Mouse (Mus musculus): Measurements from ENCODE around the gene Gorasp2. TPM values are rescaled to one million over a fixed set of nuclear protein-coding genes. Genes with fewer than 3 reads are reported as not detected.

The Gorasp2 gene
- polyA plus RNA-seq, 1 experiment = 337 TPM

- Histone ChIP-seq H3K4me1 (ENCODE audit: control insufficient read depth, insufficient read depth, low read length) (0 out of 2 replicates have a peak, but pooled peaks cover 6% of the 10 kb centered on the region), H3K36me3 (ENCODE audit: control insufficient read depth, insufficient read depth, low read length) (no peaks in the 10 kb centered on the region), H3K27ac (ENCODE audit: control insufficient read depth, insufficient read depth, low read depth, low read length) (no peak overlapping the region), H3K4me3 (ENCODE audit: control insufficient read depth, low read depth, low read length) (no peak overlapping the region), H3K27me3 (ENCODE audit: control insufficient read depth, insufficient read depth, low read length) (no peaks in the 10 kb centered on the region)
- no peak for TF ChIP-seq CTCF (IDR thresholded peaks at IDR 0.05; ENCODE audit: control insufficient read depth, insufficient read depth, insufficient replicate concordance, low read depth, low read length)
- TF ChIP-seq POLR2A (IDR thresholded peaks at IDR 0.05; ENCODE audit: control insufficient read depth, low read depth, low read length) = no peak
Observed at GRCm38 (mm10) chr2:70640968-70641367, 20.4 kb upstream of the Gorasp2 start.

DNA sequence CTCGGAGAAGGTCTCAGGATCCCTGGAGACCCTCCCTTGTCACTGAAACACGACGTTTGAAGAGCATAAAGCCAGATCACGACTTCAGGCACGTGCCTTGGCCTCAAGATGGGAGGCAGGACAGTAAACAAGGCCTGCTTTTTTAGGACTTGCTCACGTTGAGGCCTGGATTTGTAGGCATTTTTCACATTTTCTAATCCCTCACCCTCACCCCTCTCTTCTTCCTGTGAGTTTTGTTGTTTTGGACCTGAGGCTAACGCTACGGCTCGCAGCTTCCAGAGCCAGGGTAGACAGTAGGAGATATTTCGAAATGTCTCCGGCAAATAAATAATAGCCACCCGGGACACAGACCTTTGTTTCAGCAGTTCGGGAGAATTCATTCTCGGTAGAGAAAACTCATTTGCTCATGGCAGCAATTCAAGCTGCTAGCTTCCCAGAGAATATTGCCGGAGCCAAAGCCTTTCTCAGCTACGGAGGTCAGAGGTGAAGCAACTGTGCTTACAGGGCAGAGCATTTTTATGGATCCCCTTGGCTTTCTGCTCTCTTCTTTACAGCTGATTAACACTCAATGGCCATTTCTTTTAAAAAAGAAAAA lies 18.3 kb upstream of the Gorasp2 start:
- TF ChIP-seq POLR2A (IDR thresholded peaks at IDR 0.05; ENCODE audit: control insufficient read depth, low read depth, low read length) (no peak), CTCF (IDR thresholded peaks at IDR 0.05; ENCODE audit: control insufficient read depth, insufficient read depth, insufficient replicate concordance, low read depth, low read length) (no peak)

GRCm38 (mm10) chr2:70645266-70645780 lies 16.1 kb upstream of the Gorasp2 start:
- no peak for TF ChIP-seq POLR2A (IDR thresholded peaks at IDR 0.05; ENCODE audit: control insufficient read depth, low read depth, low read length)
- TF ChIP-seq CTCF (IDR thresholded peaks at IDR 0.05; ENCODE audit: control insufficient read depth, insufficient read depth, insufficient replicate concordance, low read depth, low read length) = no peak
- H3K27me3 ChIP-seq (ENCODE audit: control insufficient read depth, insufficient read depth, low read length) = no peaks in the 10 kb centered on the region
- no peak overlapping the region for H3K27ac ChIP-seq (ENCODE audit: control insufficient read depth, insufficient read depth, low read depth, low read length)
- 0 out of 2 replicates have a peak, but pooled peaks cover 6% of the 10 kb centered on the region for H3K4me1 ChIP-seq (ENCODE audit: control insufficient read depth, insufficient read depth, low read length)
- H3K4me3 ChIP-seq (ENCODE audit: control insufficient read depth, low read depth, low read length) = no peak overlapping the region
- H3K36me3 ChIP-seq (ENCODE audit: control insufficient read depth, insufficient read depth, low read length) = no peaks in the 10 kb centered on the region

More for the DNA sequence above, 18.3 kb upstream of the Gorasp2 start:
- Histone ChIP-seq H3K27me3 (ENCODE audit: control insufficient read depth, insufficient read depth, low read length) (no peaks in the 10 kb centered on the region), H3K36me3 (ENCODE audit: control insufficient read depth, insufficient read depth, low read length) (no peaks in the 10 kb centered on the region), H3K27ac (ENCODE audit: control insufficient read depth, insufficient read depth, low read depth, low read length) (no peak overlapping the region), H3K4me1 (ENCODE audit: control insufficient read depth, insufficient read depth, low read length) (0 out of 2 replicates have a peak, but pooled peaks cover 6% of the 10 kb centered on the region), H3K4me3 (ENCODE audit: control insufficient read depth, low read depth, low read length) (no peak overlapping the region)

DNA sequence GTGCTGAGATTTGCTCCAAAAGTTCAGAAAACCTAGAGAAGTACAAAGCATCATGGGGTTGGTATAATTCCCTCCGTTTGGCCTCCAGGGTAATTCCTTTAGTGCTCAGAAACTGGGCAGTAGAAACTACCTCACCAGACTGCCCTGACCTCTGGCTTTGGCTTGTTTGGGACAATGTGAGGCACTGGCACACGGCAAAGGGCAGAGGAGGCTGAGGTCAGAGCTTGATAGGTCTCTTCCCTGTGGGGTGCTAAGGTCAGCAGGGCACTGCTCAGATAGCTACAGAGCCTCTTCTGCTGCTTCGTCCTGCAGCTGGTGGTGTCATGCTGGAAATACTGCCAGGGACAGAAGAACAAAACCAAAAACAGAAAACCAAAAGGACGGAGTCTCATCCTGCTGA lies 13.7 kb upstream of the Gorasp2 start:
- TF ChIP-seq CTCF (IDR thresholded peaks at IDR 0.05; ENCODE audit: control insufficient read depth, insufficient read depth, insufficient replicate concordance, low read depth, low read length) = no peak
- no peak for TF ChIP-seq POLR2A (IDR thresholded peaks at IDR 0.05; ENCODE audit: control insufficient read depth, low read depth, low read length)
- Histone ChIP-seq H3K27ac (ENCODE audit: control insufficient read depth, insufficient read depth, low read depth, low read length) (no peak overlapping the region), H3K36me3 (ENCODE audit: control insufficient read depth, insufficient read depth, low read length) (no peaks in the 10 kb centered on the region), H3K27me3 (ENCODE audit: control insufficient read depth, insufficient read depth, low read length) (no peaks in the 10 kb centered on the region), H3K4me1 (ENCODE audit: control insufficient read depth, insufficient read depth, low read length) (0 out of 2 replicates have a peak, but pooled peaks cover 6% of the 10 kb centered on the region), H3K4me3 (ENCODE audit: control insufficient read depth, low read depth, low read length) (no peak overlapping the region)

DNA sequence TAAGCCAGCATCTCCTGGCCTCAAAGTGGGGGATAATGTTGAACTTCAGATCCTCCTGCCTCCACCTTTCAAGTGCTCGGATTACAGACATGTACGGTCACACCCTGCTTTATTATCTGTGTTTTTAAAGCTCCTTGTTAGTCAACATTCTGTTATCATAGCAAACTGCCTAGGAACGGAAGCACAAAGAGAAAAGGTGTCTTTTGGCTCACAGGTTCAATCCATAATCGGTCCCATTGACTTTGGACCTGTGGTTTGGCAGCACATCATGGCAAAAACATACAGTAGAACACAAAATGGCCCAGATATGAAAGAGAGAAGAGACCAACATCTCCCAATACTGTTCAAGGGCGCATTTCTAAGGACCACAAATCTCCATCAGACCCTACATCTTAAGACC lies 13.1 kb upstream of the Gorasp2 start:
- no peaks in the 10 kb centered on the region for H3K27me3 ChIP-seq (ENCODE audit: control insufficient read depth, insufficient read depth, low read length)
- no peak overlapping the region for H3K4me3 ChIP-seq (ENCODE audit: control insufficient read depth, low read depth, low read length)
- H3K4me1 ChIP-seq (ENCODE audit: control insufficient read depth, insufficient read depth, low read length) = 0 out of 2 replicates have a peak, but pooled peaks cover 3% of the 10 kb centered on the region
- TF ChIP-seq CTCF (IDR thresholded peaks at IDR 0.05; ENCODE audit: control insufficient read depth, insufficient read depth, insufficient replicate concordance, low read depth, low read length) (no peak), POLR2A (IDR thresholded peaks at IDR 0.05; ENCODE audit: control insufficient read depth, low read depth, low read length) (no peak)
- no peaks in the 10 kb centered on the region for H3K36me3 ChIP-seq (ENCODE audit: control insufficient read depth, insufficient read depth, low read length)
- H3K27ac ChIP-seq (ENCODE audit: control insufficient read depth, insufficient read depth, low read depth, low read length) = no peak overlapping the region

- Histone ChIP-seq H3K4me1 (ENCODE audit: control insufficient read depth, insufficient read depth, low read length) (no peaks in the 10 kb centered on the region), H3K27ac (ENCODE audit: control insufficient read depth, insufficient read depth, low read depth, low read length) (no peak overlapping the region), H3K36me3 (ENCODE audit: control insufficient read depth, insufficient read depth, low read length) (no peaks in the 10 kb centered on the region), H3K4me3 (ENCODE audit: control insufficient read depth, low read depth, low read length) (no peak overlapping the region), H3K27me3 (ENCODE audit: control insufficient read depth, insufficient read depth, low read length) (no peaks in the 10 kb centered on the region)
- TF ChIP-seq POLR2A (IDR thresholded peaks at IDR 0.05; ENCODE audit: control insufficient read depth, low read depth, low read length) (no peak), CTCF (IDR thresholded peaks at IDR 0.05; ENCODE audit: control insufficient read depth, insufficient read depth, insufficient replicate concordance, low read depth, low read length) (no peak)
Observed at GRCm38 (mm10) chr2:70649471-70649870, 11.9 kb upstream of the Gorasp2 start.

DNA sequence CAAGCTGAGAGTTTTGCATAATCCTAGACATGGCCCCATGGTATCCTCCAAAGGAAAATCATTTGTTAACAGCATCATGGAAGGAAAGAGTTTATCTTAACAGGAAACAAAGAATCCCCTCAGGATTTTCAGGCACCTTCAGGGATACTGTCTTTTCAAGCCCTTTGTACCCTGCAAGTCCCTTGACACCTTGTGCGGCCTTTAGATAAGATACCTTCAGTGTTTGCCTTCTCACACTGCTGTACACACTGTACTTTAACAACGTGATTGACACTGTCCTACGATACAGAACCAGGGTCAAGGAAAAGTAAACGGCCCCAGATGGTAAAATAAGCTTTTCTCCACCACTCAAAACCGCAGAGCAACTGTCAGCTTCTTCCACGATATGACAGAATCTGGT lies 9.6 kb upstream of the Gorasp2 start:
- no peaks in the 10 kb centered on the region for H3K4me1 ChIP-seq (ENCODE audit: control insufficient read depth, insufficient read depth, low read length)
- TF ChIP-seq CTCF (IDR thresholded peaks at IDR 0.05; ENCODE audit: control insufficient read depth, insufficient read depth, insufficient replicate concordance, low read depth, low read length) (no peak), POLR2A (IDR thresholded peaks at IDR 0.05; ENCODE audit: control insufficient read depth, low read depth, low read length) (no peak)
- H3K27me3 ChIP-seq (ENCODE audit: control insufficient read depth, insufficient read depth, low read length) = no peaks in the 10 kb centered on the region
- no peaks in the 10 kb centered on the region for H3K36me3 ChIP-seq (ENCODE audit: control insufficient read depth, insufficient read depth, low read length)
- H3K4me3 ChIP-seq (ENCODE audit: control insufficient read depth, low read depth, low read length) = no peak overlapping the region
- no peak overlapping the region for H3K27ac ChIP-seq (ENCODE audit: control insufficient read depth, insufficient read depth, low read depth, low read length)

All from testis, adult 2 months (tissue).